Mouse (Mus musculus): ENCODE data around the gene N4bp2.
"Not testable (repeated sequence)": the region's sequence is repeated elsewhere in the genome, so short reads cannot be mapped to it uniquely, and the experiment has no call there.

Gene N4bp2

GRCm38 (mm10) chr5:65764786-65765634, 1.7 kb downstream of the N4bp2 start:
- peak; percentile 83 for DNase-seq (ENCODE audit: low read depth)

DNA sequence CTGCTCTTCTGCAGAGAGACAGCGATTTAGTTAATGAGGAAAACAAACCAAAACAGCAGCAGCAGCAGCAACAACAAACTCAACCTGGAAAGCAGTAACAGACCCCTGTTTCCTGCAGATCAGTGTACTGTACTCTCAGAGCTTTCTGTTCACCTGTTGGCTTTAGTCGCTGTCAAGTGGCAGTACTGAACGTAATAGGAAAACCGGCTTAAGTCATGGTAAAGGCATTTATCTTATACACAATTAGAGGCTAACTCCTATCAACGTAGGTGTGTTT, 2.3 kb downstream of the N4bp2 start:
- DNase-seq (ENCODE audit: low read depth) = no peak

DNA sequence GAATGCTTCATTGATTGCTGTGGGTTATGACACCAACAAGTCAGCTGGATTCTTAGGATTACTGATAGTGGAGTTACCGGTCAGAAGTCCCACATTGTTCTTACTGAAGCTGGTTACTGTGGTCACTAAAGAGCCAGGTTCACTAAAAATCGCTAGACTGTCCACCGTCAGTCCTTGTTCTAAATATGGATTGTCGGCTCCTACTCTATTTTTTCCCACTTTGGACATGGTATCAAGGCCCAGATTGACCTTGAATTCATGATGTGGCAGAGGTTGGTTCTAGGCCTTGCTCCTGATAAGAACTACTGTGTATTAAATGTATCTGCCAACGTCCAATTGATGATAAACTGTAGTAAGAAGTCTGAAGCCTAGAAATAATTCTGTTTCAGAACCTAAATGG, 4.7 kb downstream of the N4bp2 start:
- DNase-seq (ENCODE audit: low read depth) = no peak

- DNase-seq (ENCODE audit: low read depth) = no peak
These were observed 6.7 kb downstream of the N4bp2 start for GRCm38 (mm10) chr5:65770065-65770464.

- no peak for DNase-seq (ENCODE audit: low read depth)
These were observed 7.2 kb downstream of the N4bp2 start for GRCm38 (mm10) chr5:65770493-65770892.

DNA sequence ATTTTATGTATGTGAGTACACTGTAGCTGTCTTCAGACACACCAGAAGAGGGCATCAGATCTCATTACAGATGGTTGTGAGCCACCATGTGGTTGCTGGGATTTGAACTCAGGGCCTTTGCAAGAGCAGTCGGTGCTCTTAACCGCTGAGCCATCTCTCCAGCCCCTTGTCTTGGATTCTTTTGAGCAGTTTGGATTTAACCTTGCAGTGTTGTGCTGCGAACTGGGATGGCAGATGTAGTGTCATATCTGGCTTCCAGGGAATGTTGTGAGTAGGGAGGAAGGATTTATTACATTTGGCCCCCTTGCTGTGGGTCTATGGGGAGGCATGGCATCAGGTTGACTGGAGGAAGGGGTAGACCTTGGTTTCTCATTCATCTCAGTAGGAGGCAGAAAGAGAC, 10.6 kb downstream of the N4bp2 start:
- not testable (repeated sequence) for DNase-seq (ENCODE audit: low read depth)

GRCm38 (mm10) chr5:65776166-65776565, 12.8 kb downstream of the N4bp2 start:
- no peak for DNase-seq (ENCODE audit: low read depth)

GRCm38 (mm10) chr5:65776907-65777306, 13.6 kb downstream of the N4bp2 start:
- DNase-seq (ENCODE audit: low read depth) = no peak

- not testable (repeated sequence) for DNase-seq (ENCODE audit: low read depth)
These were observed 15.7 kb downstream of the N4bp2 start for GRCm38 (mm10) chr5:65778986-65779385.

GRCm38 (mm10) chr5:65779401-65780063, 16.2 kb downstream of the N4bp2 start:
- no peak for DNase-seq (ENCODE audit: low read depth)

DNA sequence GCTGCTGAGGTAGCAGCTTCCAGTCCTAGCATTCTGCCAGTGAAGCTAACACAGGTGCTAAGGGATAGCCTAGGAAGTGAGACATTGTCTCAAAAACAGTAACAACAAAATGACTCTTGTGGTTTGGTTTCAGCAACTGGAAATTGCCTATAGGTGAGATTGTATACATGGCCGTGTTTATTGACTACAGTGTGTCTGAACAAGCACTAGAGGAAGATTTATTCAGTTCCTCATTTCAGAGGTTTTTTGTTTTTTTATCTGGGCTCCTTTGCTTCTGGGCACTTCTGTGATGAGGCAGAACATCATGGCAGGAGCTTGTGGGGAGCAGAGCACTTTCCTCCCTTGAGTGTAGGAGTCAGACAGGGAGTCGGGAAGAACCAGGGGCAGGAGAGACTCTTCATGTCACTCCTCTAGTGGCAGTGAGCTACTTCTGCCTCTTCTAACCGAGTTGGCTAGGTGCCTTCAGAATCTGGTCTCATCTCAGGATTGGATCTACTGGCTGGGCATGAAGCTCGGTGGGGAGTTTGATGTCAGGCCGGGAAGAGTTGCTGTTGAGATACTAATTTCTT, 17.9 kb downstream of the N4bp2 start:
- DNase-seq (ENCODE audit: low read depth) = no peak

- no peak for DNase-seq (ENCODE audit: low read depth)
These were observed 18.7 kb downstream of the N4bp2 start for GRCm38 (mm10) chr5:65781769-65782715.

DNA sequence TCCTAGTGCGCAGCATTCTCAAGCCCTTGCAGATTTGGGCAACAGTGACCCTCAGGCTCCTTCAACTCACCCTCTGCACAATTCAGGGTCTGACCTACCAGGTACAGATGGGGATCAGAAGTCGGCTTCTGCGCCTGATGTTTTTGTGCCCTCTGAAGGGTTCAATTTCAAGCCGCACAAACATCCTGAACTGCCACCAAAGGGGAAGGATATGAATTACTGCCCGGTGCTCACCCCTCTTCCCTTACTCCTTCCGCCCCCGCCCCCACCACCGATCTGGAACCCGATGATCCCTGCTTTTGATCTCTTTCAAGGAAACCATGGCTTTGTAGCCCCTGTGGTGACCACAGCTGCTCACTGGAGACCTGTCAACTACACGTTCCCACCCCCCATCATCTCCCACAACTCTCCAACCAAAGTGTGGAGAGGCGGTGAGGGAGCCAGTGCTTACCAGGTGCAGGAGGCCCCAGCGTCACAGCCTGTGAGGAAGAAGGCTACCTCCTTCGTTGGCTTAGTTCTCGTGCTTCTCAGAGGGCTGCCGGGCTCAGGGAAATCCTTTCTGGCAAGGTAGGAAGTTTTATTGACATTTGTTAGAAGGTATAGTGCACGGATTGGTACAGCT, 27.4 kb downstream of the N4bp2 start:
- no peak for DNase-seq (ENCODE audit: low read depth)

- DNase-seq (ENCODE audit: low read depth) = no peak
These were observed 30.9 kb downstream of the N4bp2 start for GRCm38 (mm10) chr5:65794202-65794601.

DNA sequence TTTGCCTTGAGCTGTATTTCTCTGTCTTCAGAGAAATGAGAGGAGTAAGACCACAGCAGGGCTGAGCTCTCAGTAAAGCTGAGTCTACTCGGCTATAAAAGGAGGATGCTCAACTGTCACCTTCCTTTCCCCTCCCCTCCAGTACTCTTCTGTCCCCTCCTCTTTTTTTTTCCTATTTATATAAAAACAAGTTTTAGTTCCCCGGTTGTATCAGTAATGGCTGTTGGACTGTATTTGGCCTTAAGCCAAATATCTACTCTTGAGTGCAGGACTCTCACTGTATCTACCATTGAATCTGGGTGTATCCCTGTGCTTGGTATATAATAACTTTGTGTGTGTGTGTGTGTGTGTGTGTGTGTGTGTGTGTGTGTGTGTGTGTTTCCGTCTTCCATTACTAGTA, 31.4 kb downstream of the N4bp2 start:
- no peak for DNase-seq (ENCODE audit: low read depth)

DNA sequence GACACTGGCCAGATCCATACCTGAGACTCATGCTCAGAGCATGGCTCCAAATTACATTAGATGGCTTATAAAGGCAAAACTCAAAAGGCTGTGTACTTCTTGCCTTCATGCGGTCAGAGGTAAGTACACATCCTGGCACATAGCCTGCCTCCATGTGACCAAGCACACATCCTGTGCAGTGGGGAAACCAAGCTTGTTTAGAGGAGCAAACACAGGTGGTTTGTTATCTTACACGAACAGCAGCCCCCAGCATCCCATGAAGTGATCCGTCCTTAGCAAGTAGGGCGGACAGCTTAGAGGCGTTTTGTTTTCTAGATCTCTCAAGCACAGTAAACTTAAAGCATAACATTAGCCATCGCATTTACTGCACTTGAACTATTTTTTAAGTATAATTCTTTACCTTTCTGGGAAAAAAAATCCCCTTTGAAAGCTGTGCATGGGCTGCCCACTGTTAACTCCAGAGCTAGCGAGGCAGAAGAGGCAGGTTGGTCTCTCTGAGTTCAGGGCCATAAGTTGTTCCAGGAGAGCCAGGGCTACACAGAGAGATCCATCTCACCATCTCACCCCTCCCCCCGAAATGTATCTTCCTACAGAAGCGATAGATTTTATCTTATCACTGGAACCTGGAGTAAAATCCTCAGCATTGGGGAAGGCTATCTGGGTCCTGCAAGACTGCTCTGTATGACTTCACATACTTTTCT, 32.1 kb downstream of the N4bp2 start:
- DNase-seq (ENCODE audit: low read depth) = no peak

- DNase-seq (ENCODE audit: low read depth) = no peak
These were observed 32.6 kb downstream of the N4bp2 start for GRCm38 (mm10) chr5:65795994-65796298.

DNA sequence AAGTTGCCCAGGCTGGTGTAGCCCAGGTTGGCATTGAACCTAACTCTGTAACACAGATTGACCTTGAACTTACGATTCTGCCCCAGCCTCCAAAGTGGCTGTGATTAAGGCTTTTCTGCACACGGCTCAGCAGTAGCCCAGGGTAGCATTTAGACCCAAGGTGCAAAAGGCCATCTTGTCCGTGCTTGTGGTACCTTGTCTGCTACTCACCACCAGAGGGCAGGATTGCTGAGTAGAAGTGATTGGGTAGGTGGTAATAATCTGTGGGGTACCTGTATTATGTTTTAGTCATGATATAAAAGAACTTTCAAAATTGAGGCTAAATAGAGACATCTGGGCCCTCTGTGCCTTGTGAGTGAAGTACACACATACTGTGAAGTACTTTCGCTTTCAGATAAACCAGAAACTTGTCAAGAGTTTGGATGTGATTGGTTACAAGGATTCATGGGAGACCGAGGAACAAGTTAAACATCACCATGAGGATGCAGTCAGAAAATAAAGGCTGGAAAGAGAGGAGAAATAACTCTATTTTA, 60.3 kb downstream of the N4bp2 start:
- DNase-seq (ENCODE audit: low read depth) = peak; percentile 4

DNA sequence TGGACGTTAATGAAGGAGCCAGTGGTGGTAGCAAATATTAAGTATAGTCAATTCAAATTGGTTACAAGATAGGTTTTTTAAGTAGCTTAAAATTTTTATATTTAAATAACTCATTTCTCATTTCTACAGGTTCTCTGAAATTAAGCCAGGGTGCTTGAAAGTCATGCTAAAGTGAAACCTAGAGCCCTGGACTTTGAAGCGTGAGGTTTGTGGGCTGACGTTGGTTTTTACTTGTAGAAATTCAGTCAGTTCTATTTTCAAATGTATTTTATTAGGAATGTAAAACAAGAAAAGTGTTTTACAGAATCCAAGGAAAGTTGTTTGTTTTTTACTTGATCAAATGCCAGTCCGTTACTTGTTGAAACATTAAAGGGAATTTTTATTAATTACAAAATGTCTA, 63.2 kb downstream of the N4bp2 start:
- no peak for DNase-seq (ENCODE audit: low read depth)

GRCm38 (mm10) chr5:65827102-65827501, 63.8 kb downstream of the N4bp2 start:
- DNase-seq (ENCODE audit: low read depth) = no peak

- DNase-seq (ENCODE audit: low read depth) = no peak
These were observed 64.9 kb downstream of the N4bp2 start for GRCm38 (mm10) chr5:65828261-65828660.

All from fibroblast of lung, adult 2 months (primary cell).